Mouse (Mus musculus) cerebellum, adult 2 months (tissue): Measurements from ENCODE around the gene Fbxo41.

Experiments
- CTCF ChIP-seq: fragments of 200-500 bp; IDR thresholded peaks from 2 replicates; pipeline ENCODE4 v1.5.1; 2011; ENCODE audit warnings: low read depth, mild to moderate bottlenecking, control low read depth, low read length, moderate library complexity, borderline replicate concordance; ENCODE audit not compliant: insufficient read depth
- POLR2A ChIP-seq: fragments of 200-500 bp; IDR thresholded peaks from 2 replicates; pipeline ENCODE4 v1.6.1; 2011; ENCODE audit warnings: low read length, control low read depth, borderline replicate concordance; ENCODE audit not compliant: insufficient read depth

DNA sequence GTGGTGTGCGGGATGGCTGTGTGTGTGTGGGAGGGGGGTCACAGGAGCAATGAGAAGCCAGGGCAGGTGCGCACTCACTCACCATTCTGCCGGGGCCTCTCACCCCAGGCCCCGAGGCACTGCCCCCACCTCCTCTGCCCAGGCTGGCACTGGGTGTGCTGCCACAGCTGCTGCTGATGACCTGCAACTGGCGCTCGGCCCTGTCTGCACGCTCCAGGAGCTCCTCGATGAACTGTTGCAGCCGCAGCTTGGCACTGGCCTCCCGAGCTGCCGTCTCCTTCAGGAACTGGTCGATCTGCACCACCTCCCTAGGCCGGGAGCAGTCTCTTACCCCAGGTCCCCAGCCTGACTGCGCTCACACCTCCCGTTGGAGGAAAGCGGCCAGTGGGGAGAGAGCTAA, 22.1 kb downstream of the Fbxo41 start:
- TF ChIP-seq CTCF, result no peak
- no peak for TF ChIP-seq POLR2A
